Mouse (Mus musculus): ENCODE results near the gene Olfr888. TPM values are rescaled to one million over a fixed set of nuclear protein-coding genes. Genes with fewer than 3 reads are reported as not detected.

The Olfr888 gene
- polyA plus RNA-seq (2015; fragmentation: Nextera tagmentation; extraction: Ambion mirVana), result not detected in 2 replicates

GRCm38 (mm10) chr9:38107828-38108227, at the start of gene Olfr888:
Gene Olfr888, plus strand, starts transcription at chr9:38108128.
- no peaks in the 10 kb centered on the region for H3K9me3 ChIP-seq (replicated peaks; ENCODE audit: control insufficient read depth, low read length, poor library complexity, severe bottlenecking)
- no peaks in the 10 kb centered on the region for H3K27me3 ChIP-seq (ENCODE audit: control insufficient read depth, insufficient read depth, low read depth, low read length)
- ATAC-seq, result no peak
- no peak within 1 kb of the TSS for H3K9ac ChIP-seq (ENCODE audit: low read depth, low read length)
- H3K36me3 ChIP-seq (ENCODE audit: control insufficient read depth, insufficient read depth, low read length), result no peaks in the 10 kb centered on the region
- no peak within 1 kb of the TSS for H3K4me3 ChIP-seq (ENCODE audit: low read depth, low read length)
- H3K4me2 ChIP-seq (ENCODE audit: low read length), result no peak within 1 kb of the TSS
- WGBS, result 88% methylated on average over 1 of the region's 1 CpGs
- H3K27ac ChIP-seq (ENCODE audit: low read length), result no peak within 1 kb of the TSS
- H3K4me1 ChIP-seq (ENCODE audit: control insufficient read depth, insufficient read depth, low read length), result no peaks in the 10 kb centered on the region

GRCm38 (mm10) chr9:38061022-38061421, 46.9 kb upstream of the Olfr888 start, which contains the start of gene Olfr885:
Gene Olfr885, plus strand, starts transcription at chr9:38061322.
- Histone ChIP-seq H3K9ac (ENCODE audit: low read depth, low read length) (no peak within 1 kb of the TSS), H3K4me3 (ENCODE audit: low read depth, low read length) (no peak within 1 kb of the TSS), H3K4me1 (ENCODE audit: control insufficient read depth, insufficient read depth, low read length) (no peaks in the 10 kb centered on the region), H3K27me3 (ENCODE audit: control insufficient read depth, insufficient read depth, low read depth, low read length) (no peaks in the 10 kb centered on the region), H3K9me3 (replicated peaks; ENCODE audit: control insufficient read depth, low read length, poor library complexity, severe bottlenecking) (no peaks in the 10 kb centered on the region), H3K4me2 (ENCODE audit: low read length) (no peak within 1 kb of the TSS), H3K36me3 (ENCODE audit: control insufficient read depth, insufficient read depth, low read length) (no peaks in the 10 kb centered on the region), H3K27ac (ENCODE audit: low read length) (no peak within 1 kb of the TSS)
- 94% methylated on average over 3 of the region's 3 CpGs for WGBS
- ATAC-seq, result no peak

- Histone ChIP-seq H3K36me3 (ENCODE audit: control insufficient read depth, insufficient read depth, low read length) (no peaks in the 10 kb centered on the region), H3K4me3 (ENCODE audit: low read depth, low read length) (no peak within 1 kb of the TSS), H3K4me1 (ENCODE audit: control insufficient read depth, insufficient read depth, low read length) (no peaks in the 10 kb centered on the region), H3K27me3 (ENCODE audit: control insufficient read depth, insufficient read depth, low read depth, low read length) (no peaks in the 10 kb centered on the region), H3K9me3 (replicated peaks; ENCODE audit: control insufficient read depth, low read length, poor library complexity, severe bottlenecking) (no peaks in the 10 kb centered on the region), H3K9ac (ENCODE audit: low read depth, low read length) (no peak within 1 kb of the TSS), H3K27ac (ENCODE audit: low read length) (no peak within 1 kb of the TSS), H3K4me2 (ENCODE audit: low read length) (no peak within 1 kb of the TSS)
- no peak for ATAC-seq
- WGBS, result 88% methylated on average over 1 of the region's 1 CpGs
These were observed 24.2 kb upstream of the Olfr888 start, which contains the start of gene Olfr887 for GRCm38 (mm10) chr9:38083772-38084171. Gene Olfr887, plus strand, starts transcription at chr9:38084072.

GRCm38 (mm10) chr9:38114898-38115297, 7.0 kb downstream of the Olfr888 start, which contains the start of gene Olfr889:
Gene Olfr889, plus strand, starts transcription at chr9:38115198.
- H3K27ac ChIP-seq (ENCODE audit: low read length), result no peak within 1 kb of the TSS
- ATAC-seq, result no peak

GRCm38 (mm10) chr9:38142217-38142616, 34.3 kb downstream of the Olfr888 start, which contains the start of gene Olfr890:
Gene Olfr890, plus strand, starts transcription at chr9:38142517.
- H3K27ac ChIP-seq (ENCODE audit: low read length), result no peak within 1 kb of the TSS
- H3K27me3 ChIP-seq (ENCODE audit: control insufficient read depth, insufficient read depth, low read depth, low read length), result no peaks in the 10 kb centered on the region
- H3K4me2 ChIP-seq (ENCODE audit: low read length), result no peak within 1 kb of the TSS
- ATAC-seq, result no peak
- no peaks in the 10 kb centered on the region for H3K4me1 ChIP-seq (ENCODE audit: control insufficient read depth, insufficient read depth, low read length)
- no peak within 1 kb of the TSS for H3K4me3 ChIP-seq (ENCODE audit: low read depth, low read length)
- H3K36me3 ChIP-seq (ENCODE audit: control insufficient read depth, insufficient read depth, low read length), result no peaks in the 10 kb centered on the region
- H3K9me3 ChIP-seq (replicated peaks; ENCODE audit: control insufficient read depth, low read length, poor library complexity, severe bottlenecking), result no peaks in the 10 kb centered on the region; the same call in 1 of the 2 replicates
- no peak within 1 kb of the TSS for H3K9ac ChIP-seq (ENCODE audit: low read depth, low read length)

More at GRCm38 (mm10) chr9:38114898-38115297, 7.0 kb downstream of the Olfr888 start, which contains the start of gene Olfr889:
- Histone ChIP-seq H3K9ac (ENCODE audit: low read depth, low read length) (no peak within 1 kb of the TSS), H3K4me2 (ENCODE audit: low read length) (no peak within 1 kb of the TSS), H3K27me3 (ENCODE audit: control insufficient read depth, insufficient read depth, low read depth, low read length) (no peaks in the 10 kb centered on the region), H3K4me1 (ENCODE audit: control insufficient read depth, insufficient read depth, low read length) (no peaks in the 10 kb centered on the region), H3K36me3 (ENCODE audit: control insufficient read depth, insufficient read depth, low read length) (no peaks in the 10 kb centered on the region), H3K4me3 (ENCODE audit: low read depth, low read length) (no peak within 1 kb of the TSS), H3K9me3 (replicated peaks; ENCODE audit: control insufficient read depth, low read length, poor library complexity, severe bottlenecking) (no peaks in the 10 kb centered on the region)

Other genes with a start within 250 kb of the Olfr888 start
- not detected in 2 replicates for gene Olfr145, start 211.4 kb upstream of the Olfr888 start, polyA plus RNA-seq (2015; fragmentation: Nextera tagmentation; extraction: Ambion mirVana)
- not detected in 2 replicates for gene Olfr878, start 190.3 kb upstream of the Olfr888 start, polyA plus RNA-seq (2015; fragmentation: Nextera tagmentation; extraction: Ambion mirVana)
- gene Olfr881, start 116.3 kb upstream of the Olfr888 start, polyA plus RNA-seq (2015; fragmentation: Nextera tagmentation; extraction: Ambion mirVana), result not detected in 2 replicates
- not detected in 2 replicates for gene Olfr883, start 82.3 kb upstream of the Olfr888 start, polyA plus RNA-seq (2015; fragmentation: Nextera tagmentation; extraction: Ambion mirVana)
- gene Olfr884, start 61.6 kb upstream of the Olfr888 start, polyA plus RNA-seq (2015; fragmentation: Nextera tagmentation; extraction: Ambion mirVana), result not detected in 2 replicates
- gene Olfr885, start 46.8 kb upstream of the Olfr888 start, polyA plus RNA-seq (2015; fragmentation: Nextera tagmentation; extraction: Ambion mirVana), result not detected in 2 replicates
- gene Olfr887, start 24.1 kb upstream of the Olfr888 start, polyA plus RNA-seq (2015; fragmentation: Nextera tagmentation; extraction: Ambion mirVana), result not detected in 2 replicates
- 0.03 and 0.07 TPM in 2 replicates for gene Olfr889, start 7.1 kb downstream of the Olfr888 start, polyA plus RNA-seq (2015; fragmentation: Nextera tagmentation; extraction: Ambion mirVana)
- gene Olfr890, start 34.4 kb downstream of the Olfr888 start, polyA plus RNA-seq (2015; fragmentation: Nextera tagmentation; extraction: Ambion mirVana), result not detected in 2 replicates
- not detected in 2 replicates for gene Olfr891, start 72.7 kb downstream of the Olfr888 start, polyA plus RNA-seq (2015; fragmentation: Nextera tagmentation; extraction: Ambion mirVana)
- gene Olfr893, start 100.2 kb downstream of the Olfr888 start, polyA plus RNA-seq (2015; fragmentation: Nextera tagmentation; extraction: Ambion mirVana), result not detected in 2 replicates
- gene Olfr894, start 109.9 kb downstream of the Olfr888 start, polyA plus RNA-seq (2015; fragmentation: Nextera tagmentation; extraction: Ambion mirVana), result not detected in 2 replicates
- gene Olfr143, start 144.6 kb downstream of the Olfr888 start, polyA plus RNA-seq (2015; fragmentation: Nextera tagmentation; extraction: Ambion mirVana), result not detected in 2 replicates
- gene Olfr895, start 159.7 kb downstream of the Olfr888 start, polyA plus RNA-seq (2015; fragmentation: Nextera tagmentation; extraction: Ambion mirVana), result not detected in 2 replicates
- not detected in 2 replicates for gene Olfr896-ps1, start 183.0 kb downstream of the Olfr888 start, polyA plus RNA-seq (2015; fragmentation: Nextera tagmentation; extraction: Ambion mirVana)
- not detected in 2 replicates for gene Olfr25, start 220.9 kb downstream of the Olfr888 start, polyA plus RNA-seq (2015; fragmentation: Nextera tagmentation; extraction: Ambion mirVana)
- gene Olfr898, start 240.3 kb downstream of the Olfr888 start, polyA plus RNA-seq (2015; fragmentation: Nextera tagmentation; extraction: Ambion mirVana), result not detected in 2 replicates